In genomic region chr3:145939402-145939801, GRCm38 (mm10) we compare ENCODE assay signal across 8 mouse cellular contexts. TPM values are rescaled to one million over a fixed set of nuclear protein-coding genes. Genes with fewer than 3 reads are reported as not detected.
A peak's percentile ranks its signal among the peaks of the same experiment; 100 is the strongest.
DNase-seq lines count a peak whose midpoint lies in the region; ATAC-seq and TF ChIP-seq lines count a peak whose summit lies in the region.

No protein-coding gene starts in this region.

- H3K27ac ChIP-seq in lung, embryonic 14.5 days (ENCODE audit: low read depth): no peak overlapping the region
- H3K27ac ChIP-seq in embryonic facial prominence, embryonic 12.5 days: no peak overlapping the region
- no peak overlapping the region for H3K27ac ChIP-seq in limb, embryonic 12.5 days
- H3K27ac ChIP-seq in neural tube, embryonic 14.5 days (ENCODE audit: low read depth, low read length): no peak overlapping the region

- peak overlapping the region; percentile 86 for H3K4me2 ChIP-seq in lung, embryonic 14.5 days
- H3K4me2 ChIP-seq in embryonic facial prominence, embryonic 12.5 days (replicated peaks): peak overlapping the region; percentile 72
- peak overlapping the region; percentile 77 for H3K4me2 ChIP-seq in limb, embryonic 12.5 days
- peak overlapping the region; percentile 72 for H3K4me2 ChIP-seq in neural tube, embryonic 14.5 days (ENCODE audit: low read depth, low read length)

- WGBS in lung, embryonic 14.5 days: 79% methylated on average over 12 of the region's 12 CpGs
- 82% methylated on average over 12 of the region's 12 CpGs for WGBS in embryonic facial prominence, embryonic 12.5 days
- WGBS in limb, embryonic 12.5 days: 87% methylated on average over 12 of the region's 12 CpGs
- WGBS in neural tube, embryonic 14.5 days: 87% methylated on average over 12 of the region's 12 CpGs

- H3K4me1 ChIP-seq in lung, embryonic 14.5 days (ENCODE audit: insufficient read depth): peaks cover 11% of the 10 kb centered on the region; the same call in 1 of the 2 replicates
- peaks cover 16% of the 10 kb centered on the region for H3K4me1 ChIP-seq in embryonic facial prominence, embryonic 12.5 days
- H3K4me1 ChIP-seq in limb, embryonic 12.5 days (replicated peaks): peaks cover 13% of the 10 kb centered on the region
- peaks cover 14% of the 10 kb centered on the region for H3K4me1 ChIP-seq in neural tube, embryonic 14.5 days (ENCODE audit: control insufficient read depth, insufficient read depth, low read length)

- no peaks in the 10 kb centered on the region for H3K27me3 ChIP-seq in lung, embryonic 14.5 days (ENCODE audit: insufficient read depth, low read length)
- H3K27me3 ChIP-seq in embryonic facial prominence, embryonic 12.5 days: no peaks in the 10 kb centered on the region
- no peaks in the 10 kb centered on the region for H3K27me3 ChIP-seq in limb, embryonic 12.5 days
- H3K27me3 ChIP-seq in neural tube, embryonic 14.5 days (ENCODE audit: control insufficient read depth, insufficient read depth, low read length): no peaks in the 10 kb centered on the region; the same call in 1 of the 2 replicates

- no peaks in the 10 kb centered on the region for H3K9me3 ChIP-seq in lung, embryonic 14.5 days (ENCODE audit: low read depth, low read length)
- no peaks in the 10 kb centered on the region for H3K9me3 ChIP-seq in embryonic facial prominence, embryonic 12.5 days
- H3K9me3 ChIP-seq in limb, embryonic 12.5 days: no peaks in the 10 kb centered on the region
- H3K9me3 ChIP-seq in neural tube, embryonic 14.5 days (ENCODE audit: control insufficient read depth, low read length): no peaks in the 10 kb centered on the region

- TF ChIP-seq CTCF in lung, embryonic 14.5 days (IDR thresholded peaks at IDR 0.05; ENCODE audit: low read depth): no peak

- peaks cover 38% of the 10 kb centered on the region for H3K36me3 ChIP-seq in lung, embryonic 14.5 days (ENCODE audit: insufficient read depth)
- H3K36me3 ChIP-seq in embryonic facial prominence, embryonic 12.5 days: peaks cover 34% of the 10 kb centered on the region
- H3K36me3 ChIP-seq in limb, embryonic 12.5 days: peaks cover 42% of the 10 kb centered on the region
- H3K36me3 ChIP-seq in neural tube, embryonic 14.5 days (ENCODE audit: control insufficient read depth, insufficient read depth, low read length): peaks cover 7% of the 10 kb centered on the region

- H3K9ac ChIP-seq in lung, embryonic 14.5 days: peak overlapping the region; percentile 88
- H3K9ac ChIP-seq in embryonic facial prominence, embryonic 12.5 days: peak overlapping the region; percentile 94; the same call in 1 of the 2 replicates
- H3K9ac ChIP-seq in limb, embryonic 12.5 days (replicated peaks): no peak overlapping the region
- no peak overlapping the region for H3K9ac ChIP-seq in neural tube, embryonic 14.5 days (replicated peaks; ENCODE audit: low read depth, low read length)

- no peak for DNase-seq in lung, embryonic 14.5 days
- no peak for DNase-seq in lung, adult 18-20 months
- DNase-seq in layer of hippocampus, postnatal 25 days (ENCODE audit: extremely low spot score in 1 of 2, low spot score in 1 of 2): no peak
- DNase-seq in left cerebral cortex, adult 18-20 months (ENCODE audit: low spot score in 2 of 2): no peak

- peak overlapping the region; percentile 96 for H3K4me3 ChIP-seq in lung, embryonic 14.5 days (ENCODE audit: low read depth, low read length)
- H3K4me3 ChIP-seq in embryonic facial prominence, embryonic 12.5 days: 0 out of 2 replicates have a peak overlapping the region, but pooled peaks have one; percentile 92
- peak overlapping the region; percentile 96; the same call in 1 of the 2 replicates for H3K4me3 ChIP-seq in limb, embryonic 12.5 days (replicated peaks)
- H3K4me3 ChIP-seq in neural tube, embryonic 14.5 days (ENCODE audit: low read depth, low read length): no peak overlapping the region

- no peak for ATAC-seq in lung, embryonic 14.5 days (ENCODE audit: insufficient read depth)
- ATAC-seq in embryonic facial prominence, embryonic 12.5 days (ENCODE audit: insufficient number of reproducible peaks, insufficient read depth, low FRiP score, low TSS enrichment): no peak
- no peak for ATAC-seq in limb, embryonic 12.5 days (ENCODE audit: insufficient number of reproducible peaks, insufficient read depth, low FRiP score, low TSS enrichment, low read depth)
- ATAC-seq in neural tube, embryonic 14.5 days (ENCODE audit: low read depth): no peak
- ATAC-seq in inflammation-experienced regulatory T-cells, adult 6 months: no peak

RNA-seq across cellular contexts. Expression of gene 2410004B18Rik, which starts 1.6 kb away (rescaled TPM):
- polyA plus RNA-seq in lung, embryonic 14.5 days (2014; fragmentation: Nextera tagmentation; extraction: Ambion mirVana): 50.7 and 52.7 TPM in 2 replicates
- 50.4 and 54.2 TPM in 2 replicates for polyA plus RNA-seq in embryonic facial prominence, embryonic 12.5 days (2016; fragmentation: Nextera tagmentation; extraction: Ambion mirVana)
- 47.4 and 55.2 TPM in 2 replicates for polyA plus RNA-seq in limb, embryonic 12.5 days (2016; fragmentation: Nextera tagmentation; extraction: Ambion mirVana)
- polyA plus RNA-seq in neural tube, embryonic 14.5 days (2014; fragmentation: Nextera tagmentation; extraction: Ambion mirVana): 78.1 and 80.3 TPM in 2 replicates
- 10 to 100 TPM; 36.5 to 37.4 TPM for total RNA-seq in layer of hippocampus, postnatal 25 days (2021)
- 10 to 100 TPM; 13.8 to 21.9 (median 20.6) TPM for polyA plus RNA-seq in inflammation-experienced regulatory T-cells, adult 6 months (2017; shearing (Covaris generic))
- 10 to 100 TPM; 38.6 to 38.9 TPM for total RNA-seq in left cerebral cortex, adult 18-20 months (2021)

RNA-seq across cellular contexts. Expression of gene Bcl10, which starts 16.8 kb away (rescaled TPM):
- 50.6 and 50.7 TPM in 2 replicates for polyA plus RNA-seq in lung, embryonic 14.5 days (2014; fragmentation: Nextera tagmentation; extraction: Ambion mirVana)
- 44.9 and 52.7 TPM in 2 replicates for polyA plus RNA-seq in embryonic facial prominence, embryonic 12.5 days (2016; fragmentation: Nextera tagmentation; extraction: Ambion mirVana)
- polyA plus RNA-seq in limb, embryonic 12.5 days (2016; fragmentation: Nextera tagmentation; extraction: Ambion mirVana): 50.8 and 54.6 TPM in 2 replicates
- polyA plus RNA-seq in neural tube, embryonic 14.5 days (2014; fragmentation: Nextera tagmentation; extraction: Ambion mirVana): 34.5 and 40.9 TPM in 2 replicates
- total RNA-seq in layer of hippocampus, postnatal 25 days (2021): 10 to 100 TPM; 12.7 TPM
- 10 to 100 TPM; 52.3 to 61.9 (median 55.5) TPM for polyA plus RNA-seq in inflammation-experienced regulatory T-cells, adult 6 months (2017; shearing (Covaris generic))
- 10 to 100 TPM; 13.2 to 15.0 TPM for total RNA-seq in left cerebral cortex, adult 18-20 months (2021)

RNA-seq across cellular contexts. Expression of gene Syde2, which starts 48.3 kb away (rescaled TPM):
- 2.5 and 3.2 TPM in 2 replicates for polyA plus RNA-seq in lung, embryonic 14.5 days (2014; fragmentation: Nextera tagmentation; extraction: Ambion mirVana)
- polyA plus RNA-seq in embryonic facial prominence, embryonic 12.5 days (2016; fragmentation: Nextera tagmentation; extraction: Ambion mirVana): 2.9 and 3.0 TPM in 2 replicates
- 2.5 and 3.3 TPM in 2 replicates for polyA plus RNA-seq in limb, embryonic 12.5 days (2016; fragmentation: Nextera tagmentation; extraction: Ambion mirVana)
- polyA plus RNA-seq in neural tube, embryonic 14.5 days (2014; fragmentation: Nextera tagmentation; extraction: Ambion mirVana): 0.62 and 1.1 TPM in 2 replicates
- 1 to 10 TPM; 4.5 to 4.6 TPM for total RNA-seq in layer of hippocampus, postnatal 25 days (2021)
- polyA plus RNA-seq in inflammation-experienced regulatory T-cells, adult 6 months (2017; shearing (Covaris generic)): under 1 TPM in 1 of 3 experiments, not detected in 2; 0.13 TPM
- total RNA-seq in left cerebral cortex, adult 18-20 months (2021): 1 to 10 TPM; 2.6 TPM

Comparison
In these comparisons a context has a peak if more than half of its experiments do, and no peak if none do; other contexts are left out.
1. H3K9ac ChIP-seq: peak in lung, embryonic 14.5 days (single experiment) and embryonic facial prominence, embryonic 12.5 days (single experiment); none in limb, embryonic 12.5 days (single experiment) and neural tube, embryonic 14.5 days (single experiment).
2. Peak in every context shown above with its lines, with median percentiles within 50 percentile points of each other: H3K4me2 ChIP-seq.